Mouse (Mus musculus) ES-E14 (cell line): ENCODE measurements at regions not wholly inside any gene's neighbourhood (a gene's known extent, or its start where the extent isn't known, plus 50 kb on each side); places are given as distances from the start of the nearest gene placed in this dataset.
A peak's percentile ranks its signal among the peaks of the same experiment; 100 is the strongest.
"Not testable (repeated sequence)": the region's sequence is repeated elsewhere in the genome, so short reads cannot be mapped to it uniquely, and the experiment has no call there.

ENCODE experiments used
- DNase-seq: peaks from one replicate; pipeline ENCODE4 v3.0.0-alpha.2; 2013; ENCODE audit warnings: low read depth, low spot score
- H3K27ac ChIP-seq: 2 replicates; pipeline ENCODE4 v1.5.1; 2012; ENCODE audit warnings: low read depth, mild to moderate bottlenecking, low read length, moderate library complexity, mixed read lengths; ENCODE audit not compliant: poor library complexity, insufficient read depth, severe bottlenecking
- H3K36me3 ChIP-seq: 2 replicates; pipeline ENCODE4 v1.6.1; 2012; ENCODE audit warnings: mild to moderate bottlenecking, low read length, moderate library complexity, mixed read lengths; ENCODE audit not compliant: control insufficient read depth, poor library complexity, insufficient read depth, severe bottlenecking
- H3K4me1 ChIP-seq, 2 experiments: fragments of 150-350 bp in 1 of 2; sonication (generic) in 1 of 2; 2 replicates each; pipeline ENCODE4 v1.6.1; 2012; ENCODE audit warnings: low read length in 2 of 2, mild to moderate bottlenecking in 1 of 2, mixed read lengths in 1 of 2; ENCODE audit not compliant: control insufficient read depth in 2 of 2, insufficient read depth in 2 of 2, poor library complexity in 1 of 2
- H3K4me3 ChIP-seq, 2 experiments: fragments of 150-350 bp in 1 of 2; sonication (generic) in 1 of 2; 2 replicates each; pipeline ENCODE4 v1.5.1; 2012; ENCODE audit warnings: low read length in 2 of 2, low read depth in 1 of 2, mild to moderate bottlenecking in 1 of 2, mixed read lengths in 1 of 2; ENCODE audit not compliant: insufficient read depth in 1 of 2, poor library complexity in 1 of 2, severe bottlenecking in 1 of 2
- H3K9ac ChIP-seq: 2 replicates; pipeline ENCODE4 v1.6.1; 2012; ENCODE audit warnings: low read depth, mild to moderate bottlenecking, low read length, mixed read lengths; ENCODE audit not compliant: poor library complexity, insufficient read depth, severe bottlenecking
- H3K9me3 ChIP-seq: fragments of 150-350 bp; sonication (generic); 2 replicates; pipeline ENCODE4 v1.6.1; 2012; ENCODE audit warnings: low read depth, mild to moderate bottlenecking, low read length; ENCODE audit not compliant: control insufficient read depth, insufficient read depth
- CHD2 ChIP-seq: IDR thresholded peaks from 2 replicates; pipeline ENCODE4 v1.6.1; 2014; ENCODE audit warnings: mild to moderate bottlenecking, low read depth, low read length, inconsistent platforms
- HCFC1 ChIP-seq: IDR thresholded peaks from 2 replicates; pipeline ENCODE4 v1.6.1; 2012; ENCODE audit warnings: low read length, inconsistent platforms, borderline replicate concordance; ENCODE audit not compliant: insufficient read depth
- MAFK ChIP-seq: IDR thresholded peaks from 2 replicates; pipeline ENCODE4 v1.6.1; 2014; ENCODE audit warnings: mild to moderate bottlenecking, low read depth, low read length, inconsistent platforms; ENCODE audit not compliant: insufficient read depth
- ZC3H11A ChIP-seq: IDR thresholded peaks from 2 replicates; pipeline ENCODE4 v1.6.1; 2012; ENCODE audit warnings: low read depth, mild to moderate bottlenecking, inconsistent platforms, low read length, borderline replicate concordance
- ZNF384 ChIP-seq: IDR thresholded peaks from 2 replicates; pipeline ENCODE4 v1.6.1; 2012; ENCODE audit warnings: low read depth, low read length, inconsistent platforms
- in situ Hi-C, 2 experiments: fragments of 600-800 bp; cut with MboI; formaldehyde crosslinking; loops; one replicate each; pipeline ENCODE4 v1.15.1; 2025; ENCODE audit warnings: low sequenced_read_pairs in 2 of 2, inconsistent platforms in 1 of 2; ENCODE audit not compliant: unreplicated experiment in 2 of 2

GRCm38 (mm10) chr10:30370542-30370941, 170.2 kb upstream of the Cenpw start:
- in situ Hi-C loops: no loop called here
- no peaks in the 10 kb centered on the region for H3K36me3 ChIP-seq
- no peaks in the 10 kb centered on the region for H3K9me3 ChIP-seq
- H3K9ac ChIP-seq: no peak overlapping the region
- TF ChIP-seq ZNF384 (no peak), CHD2 (no peak)
- peak; percentile 57 for DNase-seq
- no peak overlapping the region for H3K4me3 ChIP-seq
- peaks cover 1 to 2% of the 10 kb centered on the region in 2 experiments; a peak in 1 of 4 replicates for H3K4me1 ChIP-seq
- H3K27ac ChIP-seq: no peak overlapping the region; the same call in 1 of the 2 replicates

DNA sequence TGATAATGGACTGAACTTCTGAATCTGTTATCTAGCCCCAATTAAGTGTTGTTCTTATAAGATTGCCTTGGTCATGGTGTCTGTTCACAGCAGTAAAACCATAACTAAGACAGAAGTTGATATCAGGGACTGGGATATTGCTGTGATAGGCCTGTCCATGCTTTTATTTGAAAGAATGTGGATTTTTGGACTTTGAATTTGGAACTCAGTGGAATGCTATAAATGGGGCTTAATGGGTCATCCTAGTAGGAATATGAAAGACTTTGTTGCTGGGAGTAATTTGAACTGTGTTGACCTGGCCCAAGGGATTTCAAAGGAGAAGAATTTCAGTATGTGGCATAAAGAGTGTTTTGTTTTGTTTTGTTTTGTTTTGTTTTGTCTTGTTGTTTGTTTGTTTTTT, 160.5 kb upstream of the Cenpw start:
- DNase-seq, in situ Hi-C loops, H3K9me3 ChIP-seq, H3K9ac ChIP-seq, H3K4me1 ChIP-seq, H3K36me3 ChIP-seq, H3K27ac ChIP-seq, H3K4me3 ChIP-seq: not testable (repeated sequence)

- in situ Hi-C loops: no loop called here
- Histone ChIP-seq H3K27ac (no peak overlapping the region), H3K4me1 (no peaks in the 10 kb centered on the region), H3K4me3 (no peak overlapping the region), H3K9ac (no peak overlapping the region), H3K36me3 (no peaks in the 10 kb centered on the region), H3K9me3 (no peaks in the 10 kb centered on the region)
- TF ChIP-seq ZNF384 (no peak), ZC3H11A (no peak), MAFK (no peak), HCFC1 (no peak), CHD2 (no peak)
- no peak for DNase-seq
These were observed 158.7 kb upstream of the Cenpw start for GRCm38 (mm10) chr10:30359051-30359450.

- TF ChIP-seq CHD2 (no peak), ZNF384 (no peak), MAFK (no peak), ZC3H11A (no peak), HCFC1 (no peak)
- H3K27ac ChIP-seq: no peak overlapping the region
- H3K4me3 ChIP-seq: no peak overlapping the region
- in situ Hi-C loops: no loop called here
- DNase-seq: no peak
- H3K4me1 ChIP-seq: no peaks in the 10 kb centered on the region
- H3K9me3 ChIP-seq: no peaks in the 10 kb centered on the region
- no peak overlapping the region for H3K9ac ChIP-seq
- no peaks in the 10 kb centered on the region for H3K36me3 ChIP-seq
These were observed 142.7 kb upstream of the Cenpw start for GRCm38 (mm10) chr10:30342965-30343478.

GRCm38 (mm10) chr10:30328334-30329014, 128.1 kb upstream of the Cenpw start:
- no peak for DNase-seq
- H3K27ac ChIP-seq: no peak overlapping the region
- H3K9me3 ChIP-seq: no peaks in the 10 kb centered on the region

More at GRCm38 (mm10) chr10:30328334-30329014, 128.1 kb upstream of the Cenpw start:
- no peak for TF ChIP-seq MAFK
- no peak for TF ChIP-seq HCFC1
- TF ChIP-seq ZNF384: no peak
- TF ChIP-seq ZC3H11A: no peak
- TF ChIP-seq CHD2: no peak
- Histone ChIP-seq H3K4me3 (no peak overlapping the region), H3K36me3 (no peaks in the 10 kb centered on the region), H3K9ac (no peak overlapping the region), H3K4me1 (no peaks in the 10 kb centered on the region)
- in situ Hi-C loops: no loop called here
